Mouse (Mus musculus): Measurements from ENCODE around the gene Midn.

DNA sequence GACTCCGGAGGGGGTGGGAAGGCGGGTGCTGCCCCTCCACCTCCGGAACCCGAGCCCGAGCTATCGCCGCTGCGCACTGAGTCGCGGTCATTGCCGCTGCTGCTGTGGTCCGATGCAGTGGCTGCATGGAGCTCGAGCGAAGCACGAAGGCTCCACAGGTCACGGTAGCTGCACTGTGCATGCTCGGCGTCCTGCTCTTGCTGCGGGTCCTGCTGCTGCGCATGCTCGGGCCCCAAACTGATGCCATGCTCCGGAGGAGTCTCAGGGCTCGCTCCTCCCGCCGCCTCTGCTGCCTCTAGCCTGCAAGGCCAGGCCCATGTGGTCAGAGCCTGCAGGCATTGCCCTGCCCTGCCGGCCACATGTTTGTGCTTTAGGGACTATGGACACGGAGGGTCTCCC lies 16.1 kb upstream of the Midn start:
- TF ChIP-seq GATA1 (IDR thresholded peaks at IDR 0.05; ENCODE audit: borderline replicate concordance, low read length) (no peak), FLI1 (IDR thresholded peaks at IDR 0.05; ENCODE audit: low read length) (no peak)
